9 mouse cellular contexts compared by ENCODE assay signal in the genomic region with DNA sequence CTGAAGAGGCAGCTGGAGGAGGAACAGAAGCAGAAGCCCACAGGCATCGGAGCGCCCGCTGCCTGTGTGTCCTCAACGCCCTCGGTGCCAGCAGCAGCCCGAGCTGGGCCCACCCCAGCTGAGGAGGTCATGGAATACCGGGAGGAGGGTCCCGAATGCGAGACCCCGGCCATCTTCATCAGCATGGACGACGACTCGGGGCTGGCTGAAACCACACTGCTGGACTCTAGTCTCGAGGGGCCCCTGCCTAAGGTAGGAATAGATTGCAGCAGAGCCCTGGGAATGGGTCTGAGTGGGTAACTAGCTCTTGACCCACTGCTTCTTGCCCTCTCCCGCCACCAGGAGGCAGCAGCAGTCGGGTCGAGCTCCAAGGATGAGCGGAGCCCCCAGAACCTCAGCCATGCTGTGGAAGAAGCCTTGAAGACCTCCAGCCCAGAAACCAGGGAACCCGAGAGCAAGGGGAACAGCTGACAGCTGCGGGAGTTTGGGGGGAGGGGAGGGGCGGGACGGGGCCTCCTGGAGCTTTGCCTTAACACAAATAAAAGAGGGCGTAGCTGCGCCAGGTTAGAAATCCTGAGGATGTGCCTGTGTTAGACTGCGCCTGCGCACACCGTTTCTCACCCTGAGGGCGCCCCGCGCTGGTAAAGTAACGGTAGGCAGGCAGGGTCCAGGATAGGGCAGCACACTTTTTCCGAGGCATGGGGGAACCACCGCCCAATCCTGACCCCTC. TPM values are rescaled to one million over a fixed set of nuclear protein-coding genes. Genes with fewer than 3 reads are reported as not detected.
DNase-seq lines count a peak whose midpoint lies in the region; ATAC-seq and TF ChIP-seq lines count a peak whose summit lies in the region.
"Had no signal": no experiment of that assay in that cellular context is flagged by ENCODE, and none has a peak within 500 bp of the region (broad histone marks: within the 10 kb centered on the region; RNA-seq: fewer than 3 reads in every experiment).

Rsph6a (plus strand) TSS at position 644 of the 730 bp plus-strand sequence.

- H3K36me3 ChIP-seq in intestine, embryonic 14.5 days (ENCODE audit: control insufficient read depth, insufficient read depth, low read length) = peaks cover 43% of the 10 kb centered on the region

- no peak for TF ChIP-seq POLR2A in lung, adult 2 months (IDR thresholded peaks at IDR 0.05; ENCODE audit: borderline replicate concordance, extremely low read depth, low read depth, low read length)
- no peak for TF ChIP-seq POLR2A in brain, embryonic 14.5 days (IDR thresholded peaks at IDR 0.05; ENCODE audit: borderline replicate concordance, extremely low read depth, insufficient read depth, insufficient read length, poor library complexity, severe bottlenecking)
- no peak for TF ChIP-seq POLR2A in embryonic fibroblast, embryonic 13.5 days (IDR thresholded peaks at IDR 0.05; ENCODE audit: low read depth, low read length)

- no peak for DNase-seq in lung, adult 2 months
- no peak for DNase-seq in lung, postnatal 25 days (ENCODE audit: low spot score)
- DNase-seq in brain, embryonic 14.5 days (ENCODE audit: low read depth) = peak; percentile 84
- DNase-seq in intestine, embryonic 14.5 days (ENCODE audit: low spot score) = peak; percentile 84
- peak; percentile 73 for DNase-seq in mesoderm, embryonic 11.5 days (ENCODE audit: low read depth, low spot score)
- peak; percentile 16 for DNase-seq in thymus, postnatal 0 days (ENCODE audit: low spot score)

- no peak within 1 kb of the TSS for H3K4me3 ChIP-seq in lung, adult 2 months (replicated peaks; ENCODE audit: extremely low read depth, low read depth, low read length)
- no peak within 1 kb of the TSS for H3K4me3 ChIP-seq in embryonic fibroblast, embryonic 13.5 days (ENCODE audit: insufficient read depth, low read length)
- no peak within 1 kb of the TSS for H3K4me3 ChIP-seq in intestine, embryonic 14.5 days (ENCODE audit: low read depth, low read length)

- WGBS in lung, adult 2 months = 51% methylated on average over 33 of the region's 33 CpGs
- WGBS in intestine, embryonic 14.5 days = 36% methylated on average over 33 of the region's 33 CpGs

- H3K27me3 ChIP-seq in intestine, embryonic 14.5 days (replicated peaks; ENCODE audit: control insufficient read depth, insufficient read depth, low read length) = no peaks in the 10 kb centered on the region

- H3K9ac ChIP-seq in intestine, embryonic 14.5 days (ENCODE audit: low read length) = no peak within 1 kb of the TSS

- no peak within 1 kb of the TSS for H3K27ac ChIP-seq in embryonic fibroblast, embryonic 13.5 days (ENCODE audit: insufficient read depth, low read length)
- H3K27ac ChIP-seq in intestine, embryonic 14.5 days (ENCODE audit: low read depth) = no peak within 1 kb of the TSS

- TF ChIP-seq CTCF in lung, adult 2 months (IDR thresholded peaks at IDR 0.05; ENCODE audit: insufficient read depth, low read length) = peak; percentile 42
- TF ChIP-seq CTCF in brain, embryonic 14.5 days (IDR thresholded peaks at IDR 0.05; ENCODE audit: borderline replicate concordance, extremely low read depth, insufficient read depth, insufficient read length) = peak; percentile 79
- TF ChIP-seq CTCF in embryonic fibroblast, embryonic 13.5 days (IDR thresholded peaks at IDR 0.05; ENCODE audit: borderline replicate concordance, insufficient read depth, low read length) = peak; percentile 68

- ATAC-seq in intestine, embryonic 14.5 days (replicated peaks; ENCODE audit: low FRiP score, low TSS enrichment, low read depth) = peak; percentile 63
- ATAC-seq in erythroblast, adult 5-6 weeks (replicated peaks; ENCODE audit: low FRiP score, poor library complexity, severe bottlenecking) = no peak

- no peaks in the 10 kb centered on the region for H3K4me1 ChIP-seq in lung, adult 2 months (ENCODE audit: control insufficient read depth, insufficient read depth, low read length)
- H3K4me1 ChIP-seq in embryonic fibroblast, embryonic 13.5 days (ENCODE audit: control insufficient read depth, insufficient read depth, low read length) = no peaks in the 10 kb centered on the region
- no peaks in the 10 kb centered on the region; the same call in 1 of the 2 replicates for H3K4me1 ChIP-seq in intestine, embryonic 14.5 days (replicated peaks; ENCODE audit: control insufficient read depth, insufficient read depth, low read length)

- H3K4me2 ChIP-seq in intestine, embryonic 14.5 days (ENCODE audit: low read length) = peak within 1 kb of the TSS; percentile 28

- no peaks in the 10 kb centered on the region for H3K9me3 ChIP-seq in intestine, embryonic 14.5 days (ENCODE audit: control insufficient read depth, low read length)

RNA-seq across cellular contexts. Expression of gene Rsph6a, which starts in this region (rescaled TPM):
- not detected in 2 replicates for polyA plus RNA-seq in lung, adult 2 months (2012; rRNA removed)
- 0.07 TPM in 1 of 2 replicates, not detected in the other for polyA plus RNA-seq in brain, embryonic 14.5 days (2012; rRNA removed)
- not detected in 2 replicates for polyA plus RNA-seq in embryonic fibroblast, embryonic 13.5 days (2011; ENCODE audit: insufficient read length, low read depth, missing spikeins)
- polyA plus RNA-seq in intestine, embryonic 14.5 days (2014; fragmentation: Nextera tagmentation; extraction: Ambion mirVana) = not detected in 2 replicates
- polyA plus RNA-seq in thymus, postnatal 0 days (2015; fragmentation: Nextera tagmentation; extraction: Ambion mirVana) = not detected in 2 replicates
- total RNA-seq in erythroblast, adult 5-6 weeks (2015; ENCODE audit: low replicate concordance) = not detected in 2 replicates
- total RNA-seq in erythroblast, adult 5-6 weeks (2017; ENCODE audit: low replicate concordance) = not detected in 2 replicates
- total RNA-seq: hematopoietic stem cell, adult 5-6 weeks had no signal

Comparison
In these comparisons a context has a peak if more than half of its experiments do, and no peak if none do; other contexts are left out.
1. Peak in DNase-seq in brain, embryonic 14.5 days; RNA of the gene not detected or under 1 TPM.
2. Peak in DNase-seq, ATAC-seq and H3K4me2 ChIP-seq in intestine, embryonic 14.5 days; RNA of the gene not detected or under 1 TPM.
3. Peak in DNase-seq in thymus, postnatal 0 days; RNA of the gene not detected or under 1 TPM.